Mouse (Mus musculus) forebrain, embryonic 10.5 days (tissue): Measurements from ENCODE around the gene Nelfe. TPM values are rescaled to one million over a fixed set of nuclear protein-coding genes. Genes with fewer than 3 reads are reported as not detected.

Source experiments
- DNase-seq: peaks from one replicate; pipeline ENCODE4 v3.0.0-alpha.2; 2017; ENCODE audit warnings: low spot score; ENCODE audit errors: extremely low spot score
- H3K27ac ChIP-seq: fragments of 300-500 bp; sonication (generic); 2 replicates; pipeline ENCODE4 v1.5.1; 2016; ENCODE audit warnings: mild to moderate bottlenecking
- H3K27me3 ChIP-seq: fragments of 300-500 bp; sonication (generic); 2 replicates; pipeline ENCODE4 v1.6.1; 2016; ENCODE audit warnings: mild to moderate bottlenecking; ENCODE audit not compliant: poor library complexity, severe bottlenecking
- H3K36me3 ChIP-seq: fragments of 300-500 bp; sonication (generic); replicated peaks from 2 replicates; pipeline ENCODE4 v1.6.1; 2016; ENCODE audit warnings: mild to moderate bottlenecking, moderate library complexity
- H3K4me1 ChIP-seq: fragments of 300-500 bp; sonication (generic); 2 replicates; pipeline ENCODE4 v1.6.1; 2016
- H3K4me3 ChIP-seq: fragments of 300-500 bp; sonication (generic); 2 replicates; pipeline ENCODE4 v1.5.1; 2016; ENCODE audit warnings: mild to moderate bottlenecking, moderate library complexity
- H3K9me3 ChIP-seq: fragments of 300-500 bp; sonication (generic); 2 replicates; pipeline ENCODE4 v1.6.1; 2016; ENCODE audit warnings: mild to moderate bottlenecking, moderate library complexity
- WGBS: fragments of 180-500 bp; shearing (Covaris S2); methylation state at CpG from one replicate; pipeline ENCODE4 v1.1.7; 2016; 5-methylcytosine and 5-hydroxymethylcytosine counted together
- polyA plus RNA-seq: library from polyadenylated mRNA; unstranded; fragments of >200 nt; fragmentation: Nextera tagmentation; extraction: Ambion mirVana; gene quantifications from 2 replicates; pipeline ENCODE4 v1.2.1, GENCODE M21; 2016

Nelfe gene
- polyA plus RNA-seq, 1 experiment from 2014 or later: 150 TPM

DNA sequence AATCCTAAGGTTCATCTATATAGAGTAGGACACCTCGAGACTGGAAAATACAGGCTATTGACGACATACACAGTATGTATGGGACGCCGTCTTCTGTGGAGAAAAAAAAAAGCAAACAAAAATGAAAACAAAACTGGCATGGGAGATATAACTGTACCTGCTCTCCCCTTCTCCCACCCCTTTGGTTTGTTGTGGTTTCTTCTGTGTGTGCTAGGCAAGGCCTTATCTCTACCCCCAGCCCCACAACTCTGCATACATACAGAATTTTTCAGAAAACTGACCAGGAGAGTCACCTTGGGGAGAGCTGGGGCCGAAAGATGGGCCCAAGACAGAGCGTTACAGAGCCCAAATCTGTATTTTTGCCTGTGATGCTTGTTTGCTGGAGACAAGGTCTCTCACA is 34.5 kb downstream of the Nelfe start:
- WGBS: 85% methylated on average over 6 of the region's 6 CpGs
- no peak for DNase-seq
- Histone ChIP-seq H3K36me3 (no peaks in the 10 kb centered on the region), H3K9me3 (no peaks in the 10 kb centered on the region), H3K4me1 (peaks cover 11% of the 10 kb centered on the region), H3K27me3 (peaks cover 22% of the 10 kb centered on the region), H3K4me3 (no peak overlapping the region), H3K27ac (no peak overlapping the region)

DNA sequence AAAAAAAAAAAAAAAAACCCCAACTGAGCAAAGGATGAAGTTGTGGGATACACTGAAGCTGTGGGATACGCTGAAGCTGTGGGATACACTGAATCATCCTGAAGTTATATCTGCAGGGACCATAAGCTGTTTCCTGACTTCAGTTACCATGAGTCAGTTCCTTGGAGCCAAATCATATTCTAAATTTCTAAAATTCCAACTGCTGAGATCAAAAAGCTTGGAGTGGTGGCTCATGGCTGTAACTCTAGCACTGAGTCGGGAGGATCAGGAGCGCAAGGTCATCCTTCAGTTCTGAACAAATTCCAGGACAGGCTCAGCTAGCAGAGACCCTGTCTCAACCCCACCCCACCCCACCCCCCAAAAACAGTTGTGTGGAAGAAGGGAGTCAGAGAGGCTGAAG is 35.4 kb downstream of the Nelfe start:
- Histone ChIP-seq H3K9me3 (no peaks in the 10 kb centered on the region), H3K27me3 (peaks cover 22% of the 10 kb centered on the region), H3K4me1 (peaks cover 8% of the 10 kb centered on the region), H3K27ac (no peak overlapping the region), H3K36me3 (no peaks in the 10 kb centered on the region), H3K4me3 (no peak overlapping the region)
- no peak for DNase-seq
- 89% methylated on average over 3 of the region's 3 CpGs for WGBS

- DNase-seq: no peak
- peaks cover under 1% of the 10 kb centered on the region for H3K4me1 ChIP-seq
- H3K4me3 ChIP-seq: no peak overlapping the region
- no peaks in the 10 kb centered on the region for H3K36me3 ChIP-seq
- peaks cover 3% of the 10 kb centered on the region for H3K27me3 ChIP-seq
- no peak overlapping the region for H3K27ac ChIP-seq
- H3K9me3 ChIP-seq: no peaks in the 10 kb centered on the region
- WGBS: 91% methylated on average over 5 of the region's 5 CpGs
These were observed 37.8 kb downstream of the Nelfe start for GRCm38 (mm10) chr17:34887942-34888341.

DNA sequence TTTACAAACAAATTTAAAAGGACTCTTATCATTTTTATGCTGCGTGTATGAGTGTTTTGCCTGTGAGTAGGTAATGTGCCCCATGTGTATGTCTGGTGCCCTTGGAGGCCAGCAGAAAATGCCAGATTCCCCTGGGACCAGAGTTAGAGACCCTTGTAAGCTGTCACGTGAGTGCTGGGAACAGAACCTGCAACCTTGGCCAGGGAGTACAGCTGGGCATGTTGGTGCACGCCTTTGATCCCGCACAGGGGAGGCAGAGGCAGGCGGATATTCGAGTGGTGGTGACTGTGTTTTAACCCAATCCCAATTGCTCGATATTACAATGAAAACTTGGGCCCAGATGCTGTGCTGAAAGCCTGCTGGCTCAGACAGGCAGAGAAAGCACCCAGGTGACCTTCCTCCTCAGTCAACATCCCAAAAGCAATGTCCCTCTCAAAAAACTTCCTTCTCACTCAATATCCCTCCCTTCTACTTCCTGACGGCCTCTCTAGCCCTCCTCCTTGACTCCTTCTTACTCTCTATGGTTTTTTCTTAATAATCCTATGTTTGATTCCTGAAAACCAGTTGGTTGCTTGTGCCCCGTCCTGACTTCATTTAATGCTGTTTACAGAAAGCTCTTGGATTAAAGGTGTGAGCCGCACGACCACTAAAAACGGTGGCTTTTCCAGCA is 40.0 kb downstream of the Nelfe start:
- WGBS: 90% methylated on average over 12 of the region's 12 CpGs

GRCm38 (mm10) chr17:34891377-34891776 is 41.2 kb downstream of the Nelfe start:
- H3K4me1 ChIP-seq: peaks cover 32% of the 10 kb centered on the region
- H3K4me3 ChIP-seq: no peak overlapping the region
- H3K36me3 ChIP-seq: peaks cover 11% of the 10 kb centered on the region
- no peak overlapping the region for H3K27ac ChIP-seq
- DNase-seq: no peak
- WGBS: 91% methylated on average over 2 of the region's 2 CpGs
- no peaks in the 10 kb centered on the region for H3K27me3 ChIP-seq
- H3K9me3 ChIP-seq: peaks cover 6% of the 10 kb centered on the region; the same call in 1 of the 2 replicates

More for the DNA sequence above, 40.0 kb downstream of the Nelfe start:
- Histone ChIP-seq H3K4me3 (no peak overlapping the region), H3K9me3 (no peaks in the 10 kb centered on the region), H3K27ac (no peak overlapping the region), H3K27me3 (no peaks in the 10 kb centered on the region), H3K36me3 (no peaks in the 10 kb centered on the region), H3K4me1 (peaks cover 21% of the 10 kb centered on the region)
- no peak for DNase-seq

DNA sequence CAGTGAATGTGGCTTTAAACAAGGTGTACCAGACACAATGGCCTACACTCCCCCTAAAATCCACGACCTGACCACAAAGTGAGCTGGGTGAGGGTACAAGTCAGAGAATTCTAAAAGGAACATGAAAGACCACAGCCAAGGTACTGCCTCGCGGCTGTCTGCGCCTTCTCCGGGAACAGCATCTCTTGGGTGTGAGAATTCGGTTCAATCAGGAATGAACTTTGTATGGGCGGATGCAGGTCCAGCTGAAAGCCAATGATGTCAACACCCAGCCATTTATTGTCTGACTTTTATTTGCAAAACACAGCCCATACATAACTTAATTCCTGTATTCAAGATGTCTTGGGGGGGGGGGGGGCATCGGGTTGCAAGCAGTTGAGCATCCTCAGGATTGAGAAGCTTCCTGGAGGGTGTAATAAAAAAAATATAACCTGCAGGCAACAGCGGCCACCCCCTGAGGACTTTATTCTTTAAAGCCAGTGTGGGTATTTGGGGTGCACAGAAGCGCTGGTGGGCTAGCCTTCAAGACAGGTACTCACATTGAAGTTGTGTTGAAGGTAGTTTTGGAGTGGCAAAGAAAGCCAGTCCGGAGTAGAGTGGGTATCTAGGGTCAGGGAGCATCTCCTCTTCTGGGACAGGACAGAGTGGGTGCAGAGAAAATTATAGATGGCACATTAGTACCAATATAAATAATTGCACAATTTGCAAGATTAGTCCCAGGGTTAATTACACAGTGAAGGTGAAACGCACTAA is 43.1 kb downstream of the Nelfe start:
- 75% methylated on average over 12 of the region's 12 CpGs for WGBS

GRCm38 (mm10) chr17:34894074-34894597 is 43.9 kb downstream of the Nelfe start:
- peak overlapping the region; percentile 98 for H3K4me3 ChIP-seq

More for the DNA sequence above, 43.1 kb downstream of the Nelfe start:
- Histone ChIP-seq H3K27ac (peak overlapping the region; percentile 99), H3K4me1 (peaks cover 51% of the 10 kb centered on the region), H3K4me3 (peak overlapping the region; percentile 98), H3K36me3 (peaks cover 17% of the 10 kb centered on the region), H3K9me3 (peaks cover 8% of the 10 kb centered on the region; the same call in 1 of the 2 replicates), H3K27me3 (no peaks in the 10 kb centered on the region)
- no peak for DNase-seq

DNA sequence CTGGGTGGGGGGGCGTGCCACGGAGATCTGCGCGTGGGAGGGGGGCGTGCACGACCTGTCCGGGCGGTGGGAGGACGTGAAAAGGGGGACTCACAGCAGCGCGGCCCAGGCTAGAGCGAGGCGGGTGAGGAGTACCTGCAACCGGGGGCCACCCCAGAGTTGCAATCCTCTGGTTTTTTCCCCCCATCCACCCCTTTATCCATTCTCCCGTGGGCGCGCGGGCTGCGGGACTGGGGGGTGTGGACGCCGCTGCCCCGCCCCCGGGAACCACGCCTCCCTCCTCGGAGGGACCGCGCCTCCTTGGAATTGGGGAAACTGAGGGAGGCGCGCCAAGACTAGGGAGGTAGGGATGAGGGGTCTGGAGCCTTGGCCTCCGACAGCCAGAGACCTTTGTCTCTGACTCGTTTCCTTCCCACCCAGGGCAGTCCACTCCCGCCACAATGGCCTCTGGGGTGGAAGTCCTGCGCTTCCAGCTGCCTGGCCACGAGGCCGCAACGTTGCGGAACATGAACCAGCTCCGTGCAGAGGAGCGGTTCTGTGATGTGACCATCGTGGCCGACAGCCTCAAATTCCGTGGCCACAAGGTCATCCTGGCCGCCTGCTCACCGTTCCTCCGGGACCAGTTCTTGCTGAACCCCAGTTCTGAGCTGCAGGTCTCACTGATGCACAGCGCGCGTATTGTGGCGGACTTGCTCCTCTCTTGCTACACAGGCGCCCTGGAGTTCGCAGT is 44.8 kb downstream of the Nelfe start:
- peaks cover 63% of the 10 kb centered on the region for H3K4me1 ChIP-seq
- peak; percentile 52 for DNase-seq
- no peaks in the 10 kb centered on the region for H3K27me3 ChIP-seq

More at GRCm38 (mm10) chr17:34894074-34894597, 43.9 kb downstream of the Nelfe start:
- H3K9me3 ChIP-seq: peaks cover 8% of the 10 kb centered on the region; the same call in 1 of the 2 replicates
- under 1% methylated on average over 38 of the region's 51 CpGs for WGBS
- peaks cover 17% of the 10 kb centered on the region for H3K36me3 ChIP-seq
- H3K4me1 ChIP-seq: peaks cover 55% of the 10 kb centered on the region
- peak overlapping the region; percentile 99 for H3K27ac ChIP-seq
- DNase-seq: peak; percentile 95
- no peaks in the 10 kb centered on the region for H3K27me3 ChIP-seq

GRCm38 (mm10) chr17:34895724-34896123 is 45.5 kb downstream of the Nelfe start:
- peaks cover 70% of the 10 kb centered on the region for H3K4me1 ChIP-seq
- DNase-seq: no peak
- WGBS: 95% methylated on average over 15 of the region's 15 CpGs

More for the DNA sequence above, 44.8 kb downstream of the Nelfe start:
- peak overlapping the region; percentile 98 for H3K4me3 ChIP-seq
- H3K27ac ChIP-seq: peak overlapping the region; percentile 99
- H3K36me3 ChIP-seq: peaks cover 20% of the 10 kb centered on the region
- WGBS: 10% methylated on average over 50 of the region's 51 CpGs
- peaks cover 8% of the 10 kb centered on the region; the same call in 1 of the 2 replicates for H3K9me3 ChIP-seq

DNA sequence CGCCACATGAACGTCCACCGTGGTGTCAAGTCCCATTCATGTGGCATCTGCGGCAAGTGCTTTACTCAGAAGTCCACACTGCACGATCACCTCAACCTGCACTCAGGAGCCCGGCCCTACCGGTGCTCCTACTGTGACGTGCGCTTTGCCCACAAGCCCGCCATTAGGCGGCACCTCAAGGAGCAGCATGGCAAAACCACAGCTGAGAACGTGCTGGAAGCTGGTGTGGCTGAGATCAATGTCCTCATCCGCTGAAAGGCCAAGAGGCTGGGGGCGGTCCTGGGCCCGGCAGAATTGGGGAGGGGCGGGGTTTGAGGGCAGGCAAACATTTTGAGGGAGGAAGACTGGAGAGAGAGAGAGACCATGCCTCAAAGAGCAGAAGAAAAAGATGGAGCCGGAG is 46.2 kb downstream of the Nelfe start:
- Histone ChIP-seq H3K4me3 (peak overlapping the region; percentile 98), H3K27me3 (no peaks in the 10 kb centered on the region), H3K4me1 (peaks cover 70% of the 10 kb centered on the region), H3K36me3 (peaks cover 30% of the 10 kb centered on the region), H3K27ac (peak overlapping the region; percentile 99), H3K9me3 (peaks cover 8% of the 10 kb centered on the region; the same call in 1 of the 2 replicates)
- no peak for DNase-seq
- WGBS: 88% methylated on average over 17 of the region's 17 CpGs

More at GRCm38 (mm10) chr17:34895724-34896123, 45.5 kb downstream of the Nelfe start:
- Histone ChIP-seq H3K36me3 (peaks cover 23% of the 10 kb centered on the region), H3K9me3 (peaks cover 8% of the 10 kb centered on the region; the same call in 1 of the 2 replicates), H3K27ac (peak overlapping the region; percentile 99), H3K4me3 (peak overlapping the region; percentile 98), H3K27me3 (no peaks in the 10 kb centered on the region)

DNA sequence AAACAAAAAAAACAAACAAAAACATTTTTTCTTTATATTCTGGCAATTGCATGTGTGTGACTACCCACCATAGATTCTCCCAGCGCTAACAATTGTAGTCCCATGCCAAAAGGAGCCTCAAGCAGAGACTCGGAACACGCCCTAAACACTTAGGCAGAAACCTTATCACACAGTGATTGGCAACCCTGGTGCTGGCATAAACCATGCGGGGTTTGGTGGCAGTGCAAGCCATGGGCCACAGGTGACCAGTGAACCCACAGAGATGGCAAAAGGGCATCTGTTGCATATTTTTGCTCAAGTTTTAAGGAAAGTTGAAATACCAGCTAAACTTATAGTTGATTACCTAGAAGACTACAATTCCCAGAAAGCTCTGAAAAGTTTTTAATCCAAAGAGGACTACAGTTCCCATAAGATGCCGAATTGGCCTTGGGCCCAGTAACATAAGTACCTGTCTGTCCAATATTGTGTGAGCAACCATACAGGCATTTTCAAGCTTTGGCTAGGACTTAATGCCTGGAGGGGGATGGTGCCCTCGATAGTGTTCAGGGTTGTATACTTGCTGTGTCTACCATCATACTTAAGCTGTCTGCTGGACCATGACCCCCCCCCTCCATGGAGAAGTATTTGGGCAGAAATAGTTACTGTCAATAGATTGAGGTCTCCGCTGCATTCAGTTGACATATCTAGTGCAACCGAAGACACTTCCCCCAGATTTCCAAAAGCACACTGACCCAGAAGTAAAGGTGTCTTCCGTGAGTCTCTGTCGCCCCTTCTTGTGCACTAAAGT is 47.4 kb downstream of the Nelfe start:
- peaks cover 8% of the 10 kb centered on the region; the same call in 1 of the 2 replicates for H3K9me3 ChIP-seq
- no peak for DNase-seq
- no peaks in the 10 kb centered on the region for H3K27me3 ChIP-seq
- H3K27ac ChIP-seq: peak overlapping the region; percentile 100
- 23% methylated on average over 10 of the region's 10 CpGs for WGBS
- peak overlapping the region; percentile 98 for H3K4me3 ChIP-seq
- H3K36me3 ChIP-seq: peaks cover 39% of the 10 kb centered on the region
- peaks cover 70% of the 10 kb centered on the region for H3K4me1 ChIP-seq
